Mouse (Mus musculus): ENCODE measurements around the gene Lrrc8d. TPM values are rescaled to one million over a fixed set of nuclear protein-coding genes. Genes with fewer than 3 reads are reported as not detected.

Gene Lrrc8d
- polyA plus RNA-seq, 1 experiment: 16.6 TPM

DNA sequence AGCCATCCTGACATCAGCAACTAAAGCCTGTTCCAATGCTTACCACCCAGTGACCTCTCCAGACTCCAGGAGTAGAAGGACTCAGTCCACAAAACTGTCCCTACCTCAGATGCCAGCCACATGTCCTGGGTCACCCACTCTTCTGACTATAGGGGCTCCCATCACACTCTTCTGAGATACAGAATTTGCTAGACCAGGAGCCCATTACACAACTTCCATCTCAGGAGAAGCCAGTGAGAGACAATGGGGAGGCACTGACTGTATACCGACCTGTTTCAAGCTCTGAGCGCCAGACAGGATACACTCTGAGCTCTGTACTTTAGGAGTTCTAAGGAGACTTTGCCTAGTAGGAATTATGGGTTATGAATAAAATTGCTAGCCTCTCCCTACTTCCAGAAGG lies 30.7 kb upstream of the Lrrc8d start:
- DNase-seq: no peak
- WGBS: 89% methylated on average over 2 of the region's 2 CpGs
- Histone ChIP-seq H3K4me1 (ENCODE audit: control insufficient read depth, insufficient read depth, low read length) (no peaks in the 10 kb centered on the region), H3K4me3 (replicated peaks; ENCODE audit: extremely low read depth, low read depth, low read length) (no peak overlapping the region)
- no peak for TF ChIP-seq POLR2A (IDR thresholded peaks at IDR 0.05; ENCODE audit: borderline replicate concordance, extremely low read depth, low read depth, low read length)
- TF ChIP-seq CTCF (IDR thresholded peaks at IDR 0.05; ENCODE audit: insufficient read depth, low read length): no peak

DNA sequence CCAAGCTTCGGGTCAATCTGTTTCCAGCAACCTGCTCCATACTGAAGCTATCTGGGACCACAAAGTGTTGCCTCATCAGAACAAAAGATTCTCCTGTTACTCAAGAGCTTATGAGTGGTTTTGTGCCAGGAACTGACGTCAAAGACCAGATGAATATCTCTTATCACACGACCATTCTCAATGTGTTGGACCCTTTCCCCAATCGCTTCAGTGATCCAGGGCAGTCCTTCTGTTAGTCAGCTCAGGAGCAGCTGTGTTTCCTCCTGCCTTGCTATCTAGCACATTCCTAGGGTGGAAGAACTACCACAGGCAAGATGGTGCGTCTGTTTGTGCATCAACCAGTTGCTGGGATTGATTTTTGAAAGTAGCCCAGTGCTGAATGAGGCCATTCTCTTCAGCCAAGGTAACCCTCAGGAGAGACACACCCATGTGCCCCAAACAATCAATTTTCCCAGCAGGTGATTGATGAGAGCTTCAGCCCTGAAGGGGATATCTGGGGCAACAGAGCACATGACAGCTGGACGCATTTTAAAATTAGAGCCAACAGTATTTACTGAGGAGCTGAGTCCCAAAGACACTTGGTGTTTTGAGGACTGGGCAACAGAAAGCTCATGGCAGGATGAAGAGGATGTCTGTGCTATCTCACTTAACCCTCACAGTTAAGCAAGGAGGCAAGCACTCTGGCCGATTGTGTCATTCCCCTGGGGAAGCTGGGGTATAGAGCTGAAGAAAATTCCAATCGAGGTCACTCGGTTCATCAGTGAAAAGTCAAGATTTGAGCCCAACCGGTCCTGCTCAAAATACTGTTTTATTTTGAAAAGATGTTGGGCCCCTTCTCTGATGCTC lies 30.0 kb upstream of the Lrrc8d start:
- TF ChIP-seq POLR2A (IDR thresholded peaks at IDR 0.05; ENCODE audit: borderline replicate concordance, extremely low read depth, low read depth, low read length) (no peak), CTCF (IDR thresholded peaks at IDR 0.05; ENCODE audit: insufficient read depth, low read length) (no peak)
- DNase-seq: no peak
- no peaks in the 10 kb centered on the region for H3K4me1 ChIP-seq (ENCODE audit: control insufficient read depth, insufficient read depth, low read length)
- H3K4me3 ChIP-seq (replicated peaks; ENCODE audit: extremely low read depth, low read depth, low read length): no peak overlapping the region
- 52% methylated on average over 10 of the region's 10 CpGs for WGBS

DNA sequence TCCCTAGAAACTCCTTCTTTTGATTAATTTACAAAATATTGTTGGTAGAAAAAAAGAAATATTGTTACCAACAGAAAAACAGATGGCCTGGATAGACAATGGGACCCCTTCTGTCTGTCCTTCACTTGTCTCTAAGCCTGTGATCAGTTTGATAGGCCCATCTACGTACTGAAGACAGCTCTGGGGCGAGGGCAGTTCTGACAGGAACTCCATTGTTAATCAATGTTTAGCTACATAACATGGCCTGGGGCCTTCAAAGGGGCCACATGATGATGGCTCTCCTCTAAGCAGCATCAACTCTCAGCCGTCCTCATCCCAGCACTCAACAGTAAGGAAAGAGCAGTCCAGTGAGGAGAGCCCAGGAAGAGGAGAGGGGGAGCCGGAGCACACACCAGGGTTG lies 27.4 kb upstream of the Lrrc8d start:
- H3K4me1 ChIP-seq (ENCODE audit: control insufficient read depth, insufficient read depth, low read length): no peaks in the 10 kb centered on the region
- TF ChIP-seq POLR2A (IDR thresholded peaks at IDR 0.05; ENCODE audit: borderline replicate concordance, extremely low read depth, low read depth, low read length) (no peak), CTCF (IDR thresholded peaks at IDR 0.05; ENCODE audit: insufficient read depth, low read length) (no peak)
- WGBS: 77% methylated on average over 4 of the region's 4 CpGs
- DNase-seq: no peak
- H3K4me3 ChIP-seq (replicated peaks; ENCODE audit: extremely low read depth, low read depth, low read length): no peak overlapping the region

DNA sequence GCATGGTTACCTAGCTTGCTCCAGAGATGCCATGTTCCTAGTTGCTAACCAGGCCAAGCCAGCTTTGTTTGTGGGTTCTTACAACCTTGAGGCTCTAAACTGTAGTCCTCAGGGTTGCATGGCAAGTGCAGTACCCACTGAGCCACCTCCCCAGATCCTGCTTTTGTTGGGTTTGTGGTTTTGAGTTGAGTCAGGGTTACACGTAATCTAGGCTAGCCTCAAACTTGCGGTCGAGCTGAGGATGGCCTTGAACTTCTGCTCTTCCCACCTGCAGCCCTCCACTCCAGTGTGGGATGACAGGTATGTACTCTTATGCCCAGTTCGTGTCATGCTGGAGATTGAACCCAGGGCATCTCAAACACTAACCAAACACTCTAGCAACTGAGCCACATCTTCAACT lies 24.3 kb upstream of the Lrrc8d start:
- DNase-seq: no peak
- H3K4me3 ChIP-seq (replicated peaks; ENCODE audit: extremely low read depth, low read depth, low read length): no peak overlapping the region
- WGBS: 88% methylated on average over 4 of the region's 4 CpGs
- no peak for TF ChIP-seq CTCF (IDR thresholded peaks at IDR 0.05; ENCODE audit: insufficient read depth, low read length)
- no peak for TF ChIP-seq POLR2A (IDR thresholded peaks at IDR 0.05; ENCODE audit: borderline replicate concordance, extremely low read depth, low read depth, low read length)
- no peaks in the 10 kb centered on the region for H3K4me1 ChIP-seq (ENCODE audit: control insufficient read depth, insufficient read depth, low read length)

DNA sequence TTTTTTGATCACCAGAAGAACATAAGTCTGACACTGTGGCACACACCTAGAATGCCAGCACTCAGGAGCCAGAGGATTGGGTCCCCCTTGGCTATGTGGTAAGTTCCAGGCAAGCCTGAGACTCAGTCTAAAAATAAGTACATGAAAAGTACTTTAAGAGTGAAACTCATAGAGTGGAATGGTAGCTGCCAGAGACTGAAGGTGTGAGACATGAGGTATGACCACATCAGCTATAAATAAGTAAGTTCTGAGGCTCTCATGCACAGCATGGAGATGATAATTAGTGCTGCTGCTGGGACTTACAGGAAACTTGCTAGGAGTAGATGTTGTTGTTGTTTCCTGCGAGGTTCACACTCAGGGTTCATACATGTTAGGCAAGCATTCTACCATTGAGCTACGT lies 22.7 kb upstream of the Lrrc8d start:
- Histone ChIP-seq H3K4me3 (replicated peaks; ENCODE audit: extremely low read depth, low read depth, low read length) (no peak overlapping the region), H3K4me1 (ENCODE audit: control insufficient read depth, insufficient read depth, low read length) (no peaks in the 10 kb centered on the region)
- no peak for TF ChIP-seq POLR2A (IDR thresholded peaks at IDR 0.05; ENCODE audit: borderline replicate concordance, extremely low read depth, low read depth, low read length)
- TF ChIP-seq CTCF (IDR thresholded peaks at IDR 0.05; ENCODE audit: insufficient read depth, low read length): no peak
- DNase-seq: no peak
- WGBS: 88% methylated on average over 2 of the region's 2 CpGs

DNA sequence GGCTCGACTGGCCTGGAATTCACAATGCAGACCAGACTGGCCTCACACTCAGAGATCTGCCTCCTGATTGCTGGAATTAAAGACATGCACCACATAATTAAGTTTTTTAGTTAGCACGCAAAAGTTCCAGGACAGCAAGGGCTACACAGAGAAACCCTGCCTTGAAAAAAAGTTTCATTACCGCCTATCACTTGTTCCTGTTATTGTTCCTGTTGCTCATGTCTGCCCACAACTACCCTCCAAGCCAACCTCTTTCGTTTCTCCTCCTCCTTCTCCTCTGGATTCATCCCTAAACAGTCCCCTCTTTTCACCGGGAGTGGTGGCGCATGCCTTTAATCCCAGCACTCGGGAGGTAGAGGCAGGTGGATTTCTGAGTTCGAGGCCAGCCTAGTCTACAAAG lies 21.5 kb upstream of the Lrrc8d start:
- DNase-seq: no peak
- no peak for TF ChIP-seq CTCF (IDR thresholded peaks at IDR 0.05; ENCODE audit: insufficient read depth, low read length)
- no peak for TF ChIP-seq POLR2A (IDR thresholded peaks at IDR 0.05; ENCODE audit: borderline replicate concordance, extremely low read depth, low read depth, low read length)
- WGBS: 80% methylated on average over 8 of the region's 8 CpGs

DNA sequence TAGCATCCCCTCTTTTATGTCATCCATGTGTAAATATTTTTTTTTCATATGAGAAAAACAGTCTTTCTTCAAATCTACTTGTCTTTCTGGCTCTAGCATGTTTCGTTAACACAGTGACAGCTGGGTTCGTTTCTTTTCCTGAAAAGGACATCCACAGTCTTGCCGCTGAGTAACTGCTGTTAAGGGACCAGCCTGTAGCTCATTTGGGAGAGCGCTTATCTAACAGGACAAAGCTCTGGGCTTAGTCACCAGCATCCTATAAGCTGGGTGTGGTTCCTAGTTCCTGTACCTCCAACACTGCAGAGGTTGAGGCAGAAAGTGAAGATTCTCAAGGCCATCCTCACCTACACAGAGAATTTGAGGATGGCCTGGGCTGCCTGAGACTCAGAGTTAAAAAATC lies 20.5 kb upstream of the Lrrc8d start:
- 56% methylated on average over 4 of the region's 4 CpGs for WGBS
- no peak overlapping the region for H3K4me3 ChIP-seq (replicated peaks; ENCODE audit: extremely low read depth, low read depth, low read length)
- DNase-seq: no peak
- no peaks in the 10 kb centered on the region; the same call in 1 of the 2 replicates for H3K4me1 ChIP-seq (ENCODE audit: control insufficient read depth, insufficient read depth, low read length)
- TF ChIP-seq CTCF (IDR thresholded peaks at IDR 0.05; ENCODE audit: insufficient read depth, low read length) (no peak), POLR2A (IDR thresholded peaks at IDR 0.05; ENCODE audit: borderline replicate concordance, extremely low read depth, low read depth, low read length) (no peak)

More for the DNA sequence above, 21.5 kb upstream of the Lrrc8d start:
- H3K4me1 ChIP-seq (ENCODE audit: control insufficient read depth, insufficient read depth, low read length): no peaks in the 10 kb centered on the region
- H3K4me3 ChIP-seq (replicated peaks; ENCODE audit: extremely low read depth, low read depth, low read length): no peak overlapping the region

DNA sequence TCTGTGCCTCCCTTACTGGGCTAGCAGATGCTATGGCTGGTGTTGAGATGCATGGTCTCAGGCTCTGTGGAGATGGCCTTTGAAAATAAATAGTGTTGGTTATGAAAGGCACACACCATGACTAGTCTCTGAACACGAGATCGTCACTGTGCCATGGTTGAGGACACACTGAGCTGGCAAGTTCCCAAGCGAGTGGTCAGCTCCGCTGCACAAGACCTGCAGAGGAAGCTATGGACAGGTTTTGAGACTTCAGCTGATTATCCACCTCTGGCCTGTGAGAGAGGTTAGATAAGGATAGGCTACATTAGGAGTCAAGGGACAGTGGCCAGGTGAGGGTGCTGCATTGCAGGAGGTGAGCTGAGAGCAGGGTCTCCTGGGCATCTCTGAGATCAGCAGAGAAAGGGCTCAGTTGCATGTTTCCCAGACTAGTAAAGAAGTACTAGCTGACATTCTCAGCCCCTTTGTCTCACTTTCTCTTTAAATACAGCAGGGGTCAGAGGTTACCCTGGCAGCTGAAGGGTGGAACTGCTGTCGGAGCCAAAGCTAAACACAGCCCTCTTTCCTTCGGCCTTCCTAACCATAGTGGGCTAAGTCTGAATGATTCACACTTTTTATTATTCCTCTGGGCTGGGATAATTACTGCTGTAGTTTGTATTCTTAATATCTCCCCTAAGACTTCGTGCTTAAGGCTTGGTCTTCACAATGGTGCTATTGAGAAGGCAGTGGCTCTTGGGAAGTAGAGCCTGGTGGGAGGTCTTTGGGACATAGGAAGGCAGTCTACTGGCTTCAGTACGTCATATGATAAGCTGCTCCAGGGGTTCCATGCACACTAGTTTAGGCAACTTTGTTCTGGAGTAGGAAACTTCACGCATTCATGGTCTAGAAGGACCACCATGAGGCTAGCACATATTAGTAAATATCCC lies 19.6 kb upstream of the Lrrc8d start:
- Histone ChIP-seq H3K4me1 (ENCODE audit: control insufficient read depth, insufficient read depth, low read length) (no peaks in the 10 kb centered on the region; the same call in 1 of the 2 replicates), H3K4me3 (replicated peaks; ENCODE audit: extremely low read depth, low read depth, low read length) (no peak overlapping the region)
- no peak for DNase-seq
- no peak for TF ChIP-seq POLR2A (IDR thresholded peaks at IDR 0.05; ENCODE audit: borderline replicate concordance, extremely low read depth, low read depth, low read length)
- TF ChIP-seq CTCF (IDR thresholded peaks at IDR 0.05; ENCODE audit: insufficient read depth, low read length): no peak
- 71% methylated on average over 9 of the region's 9 CpGs for WGBS

DNA sequence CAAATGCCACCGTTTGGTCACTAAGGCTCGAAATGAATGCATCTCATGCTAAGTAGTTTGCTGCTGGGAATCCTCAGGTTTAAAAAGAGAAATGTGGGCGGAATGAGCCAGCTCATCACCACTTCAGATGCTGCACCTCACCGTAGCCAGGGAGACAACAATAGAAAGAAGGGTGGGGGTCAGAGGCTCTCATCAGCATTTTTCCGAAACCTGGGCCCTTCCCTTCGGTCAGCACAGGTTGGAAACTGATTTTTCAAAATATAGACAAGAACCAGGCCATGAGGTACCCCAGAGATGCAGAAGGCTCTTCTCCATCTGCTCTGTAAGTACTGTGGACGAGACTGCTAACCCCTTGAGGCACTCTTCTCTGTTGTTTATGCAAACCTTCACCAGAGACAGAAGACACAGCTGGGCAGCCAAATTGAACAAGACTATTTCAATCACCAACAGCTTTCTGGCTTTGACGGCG lies 17.6 kb upstream of the Lrrc8d start:
- WGBS: 77% methylated on average over 9 of the region's 9 CpGs
- TF ChIP-seq CTCF (IDR thresholded peaks at IDR 0.05; ENCODE audit: insufficient read depth, low read length): no peak
- no peak for TF ChIP-seq POLR2A (IDR thresholded peaks at IDR 0.05; ENCODE audit: borderline replicate concordance, extremely low read depth, low read depth, low read length)
- no peak for DNase-seq
- Histone ChIP-seq H3K4me1 (ENCODE audit: control insufficient read depth, insufficient read depth, low read length) (no peaks in the 10 kb centered on the region; the same call in 1 of the 2 replicates), H3K4me3 (replicated peaks; ENCODE audit: extremely low read depth, low read depth, low read length) (no peak overlapping the region)
